Mouse (Mus musculus) ovary, postnatal 14 days (tissue): ENCODE measurements around the gene Prkar1a.

Experiments
- DNase-seq: peaks from one replicate; pipeline ENCODE4 v3.0.0; 2022; ENCODE audit warnings: low spot score

Prkar1a gene

DNA sequence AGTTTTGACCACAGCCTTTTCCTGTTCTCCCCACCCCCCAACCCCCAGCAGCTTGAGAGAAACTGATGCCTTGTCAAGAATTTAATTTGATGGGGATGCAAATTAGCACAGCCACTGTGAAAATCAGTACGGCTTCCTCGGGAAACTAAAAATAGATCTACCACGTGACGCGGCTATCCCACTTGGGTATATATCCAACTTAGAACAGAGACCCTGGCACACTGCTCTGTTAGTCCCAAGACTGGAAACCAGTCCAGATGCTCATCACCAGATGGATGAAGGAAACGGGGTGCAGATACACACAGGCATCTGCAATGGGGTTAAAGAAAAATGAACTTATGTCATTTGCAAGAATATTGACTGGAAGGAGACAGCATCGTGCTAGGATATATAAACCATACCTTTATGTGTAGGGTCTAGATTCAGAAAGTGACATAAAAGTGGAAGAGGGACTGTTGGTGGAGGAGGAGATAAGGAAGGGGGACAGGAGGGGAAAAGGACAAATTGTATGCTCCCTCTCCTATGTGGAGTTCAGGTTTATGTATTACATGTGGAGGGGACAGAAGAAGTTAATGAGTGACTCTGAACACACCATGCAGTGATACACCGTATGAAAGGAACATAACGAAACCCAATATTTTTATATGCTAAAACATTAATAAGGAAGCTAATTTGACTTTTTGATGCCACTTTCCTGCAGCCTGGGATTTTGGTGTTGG, 56.3 kb downstream of the Prkar1a start:
- no peak for DNase-seq

DNA sequence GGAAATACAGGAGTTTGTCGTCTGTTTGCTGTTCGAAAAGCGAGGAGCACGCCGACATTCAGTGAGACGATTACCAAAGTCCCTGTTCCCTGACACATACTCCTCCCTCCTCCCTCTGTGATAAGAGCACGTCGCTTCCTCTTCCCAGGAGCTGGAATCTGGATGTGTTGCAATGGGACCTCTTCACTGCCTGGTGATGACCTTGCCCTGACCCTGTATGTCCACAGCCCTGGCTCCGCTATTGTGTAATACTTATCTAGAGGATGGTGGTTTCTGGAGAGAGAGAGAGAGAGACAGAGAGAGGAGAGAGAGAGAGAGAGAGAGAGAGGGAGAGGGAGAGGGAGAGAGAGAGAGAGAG, 56.8 kb downstream of the Prkar1a start:
- no peak for DNase-seq

DNA sequence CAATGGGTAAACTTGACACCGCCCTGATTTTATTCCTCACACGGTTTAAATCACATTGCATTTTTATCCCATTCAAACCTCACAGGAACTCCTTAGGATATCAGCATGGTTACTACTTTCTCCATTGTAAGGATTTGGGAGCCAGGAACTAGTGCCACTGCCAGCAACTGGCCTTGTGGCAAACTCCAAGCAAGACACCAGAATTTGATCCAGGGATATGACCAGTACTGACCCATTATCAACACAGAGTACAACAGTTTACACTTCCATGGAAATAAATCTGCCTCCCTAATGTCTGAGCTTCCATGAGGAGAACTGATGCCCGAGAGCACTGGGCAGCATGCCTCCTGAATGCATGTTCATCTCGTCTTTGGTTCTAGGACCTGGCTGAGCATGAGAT, 57.4 kb downstream of the Prkar1a start:
- DNase-seq: no peak

DNA sequence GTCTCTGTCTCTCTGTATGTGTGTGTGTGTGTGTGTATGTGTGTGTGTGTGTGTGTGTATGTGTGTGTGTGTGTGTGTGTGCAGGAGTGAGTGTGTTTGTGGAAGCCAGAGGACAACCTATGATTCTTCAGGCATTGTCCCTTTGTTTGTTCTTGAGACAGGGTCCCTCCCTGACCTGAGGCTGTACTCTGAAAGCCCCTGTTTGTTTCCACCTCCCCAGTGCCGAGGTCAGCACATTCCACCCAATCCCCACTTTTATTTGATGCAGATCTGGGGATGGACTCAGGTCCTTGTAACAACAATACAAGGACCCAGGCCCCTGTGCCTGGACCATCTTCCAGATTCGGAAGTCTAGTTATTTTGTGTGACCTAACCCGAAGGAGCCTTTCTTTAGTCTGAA, 58.2 kb downstream of the Prkar1a start:
- no peak for DNase-seq

DNA sequence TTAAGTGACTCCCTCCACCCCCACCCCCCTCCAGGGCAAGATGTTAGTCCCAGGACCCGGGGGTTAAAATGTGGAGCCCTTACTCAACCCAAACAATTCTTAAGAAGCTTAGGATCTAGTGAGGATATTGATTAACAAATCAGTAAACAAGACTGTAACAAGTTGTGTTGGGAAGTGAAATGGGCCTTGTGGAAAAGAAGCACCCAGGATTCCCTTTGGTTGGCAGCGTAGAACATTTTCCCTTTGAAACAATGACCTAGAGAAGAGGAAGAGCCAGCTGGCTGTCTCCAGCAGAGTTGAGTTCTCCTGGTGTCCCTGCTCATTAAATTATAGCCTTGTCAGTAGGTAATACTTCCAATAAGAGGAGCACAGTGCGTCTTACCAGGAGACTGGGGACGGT, 59.6 kb downstream of the Prkar1a start:
- no peak for DNase-seq

DNA sequence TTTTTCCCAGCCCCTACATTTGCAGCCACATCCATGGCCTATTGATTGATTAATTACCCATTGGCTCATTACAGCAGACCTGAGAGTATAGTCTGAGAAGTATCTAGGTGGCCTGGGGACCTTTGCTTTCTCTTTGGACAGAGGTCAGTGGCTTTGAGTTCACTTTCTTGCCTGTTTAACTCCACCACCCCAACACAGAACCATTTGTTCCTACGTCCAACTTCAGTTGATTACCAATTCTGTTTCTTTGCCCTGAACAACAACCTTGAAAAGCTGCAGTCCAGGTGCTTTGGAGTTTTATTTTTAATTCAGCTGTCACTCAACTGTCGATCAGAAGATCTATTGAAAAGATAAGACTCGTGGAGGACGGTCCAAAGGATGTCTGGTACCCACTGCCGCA, 60.3 kb downstream of the Prkar1a start:
- no peak for DNase-seq

DNA sequence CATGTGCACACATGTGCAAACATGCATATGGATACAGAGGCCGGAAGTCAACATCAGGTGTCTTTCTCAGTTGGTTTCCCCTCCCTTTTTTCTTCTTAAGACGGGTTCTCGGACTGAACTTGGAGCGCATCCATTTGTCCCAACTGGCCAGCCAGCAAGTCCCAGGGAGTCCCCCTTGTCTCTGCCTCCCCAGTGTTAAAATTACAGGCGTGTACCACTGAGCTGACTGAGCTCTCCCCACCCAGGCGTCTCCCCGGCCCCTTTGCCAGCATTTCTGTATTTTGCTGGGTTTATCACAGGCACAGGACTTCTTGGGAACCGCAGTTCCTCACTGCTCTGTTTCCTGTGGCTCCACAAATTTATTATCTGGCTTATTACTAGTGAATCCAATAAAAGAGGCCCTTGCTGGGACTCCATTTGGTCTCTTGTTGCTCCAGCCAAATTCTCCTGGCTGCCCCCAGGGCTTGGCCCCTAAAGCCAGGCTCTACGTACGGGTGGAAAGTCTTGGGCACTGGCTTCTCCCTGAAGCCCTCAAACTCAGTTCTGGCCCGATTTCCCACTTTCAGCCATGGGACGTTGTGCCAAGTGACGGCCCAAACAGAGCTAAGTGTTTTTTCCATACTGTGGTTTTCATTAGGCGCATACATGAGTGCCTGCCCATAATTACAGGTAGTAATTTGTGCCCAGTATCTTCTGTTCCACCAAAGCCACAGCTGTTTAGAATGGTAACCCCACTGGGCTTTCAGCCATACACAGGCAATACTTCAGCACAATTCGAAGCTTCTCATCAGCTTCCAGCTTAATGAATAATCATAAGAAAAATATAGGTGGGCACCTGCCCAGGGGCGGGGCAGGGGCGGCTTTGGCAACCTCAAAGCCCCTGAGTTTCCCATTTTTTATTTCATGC, 65.4 kb downstream of the Prkar1a start:
- no peak for DNase-seq

DNA sequence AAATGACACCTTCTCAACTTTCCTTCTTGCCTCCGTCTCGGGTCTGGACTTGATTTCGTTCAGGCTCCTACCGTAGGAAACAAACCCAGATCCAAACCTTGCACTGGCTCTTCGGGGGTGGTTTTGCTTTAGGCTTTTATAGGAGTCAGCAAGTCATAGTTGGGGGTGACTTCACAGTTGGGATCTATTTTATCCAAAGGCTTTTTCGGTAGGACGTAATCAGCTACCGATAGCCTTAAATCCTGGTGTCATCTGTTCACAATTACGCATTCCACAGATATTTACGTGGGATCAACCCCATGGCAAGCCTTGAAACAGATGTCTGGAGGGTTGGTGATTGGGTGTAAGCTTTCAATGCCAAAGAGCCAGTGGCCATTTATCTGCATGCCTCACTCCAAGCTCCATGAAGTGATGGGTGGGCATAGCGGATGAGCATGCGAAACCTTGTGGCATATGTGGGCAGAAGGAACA, 66.1 kb downstream of the Prkar1a start:
- DNase-seq: no peak

DNA sequence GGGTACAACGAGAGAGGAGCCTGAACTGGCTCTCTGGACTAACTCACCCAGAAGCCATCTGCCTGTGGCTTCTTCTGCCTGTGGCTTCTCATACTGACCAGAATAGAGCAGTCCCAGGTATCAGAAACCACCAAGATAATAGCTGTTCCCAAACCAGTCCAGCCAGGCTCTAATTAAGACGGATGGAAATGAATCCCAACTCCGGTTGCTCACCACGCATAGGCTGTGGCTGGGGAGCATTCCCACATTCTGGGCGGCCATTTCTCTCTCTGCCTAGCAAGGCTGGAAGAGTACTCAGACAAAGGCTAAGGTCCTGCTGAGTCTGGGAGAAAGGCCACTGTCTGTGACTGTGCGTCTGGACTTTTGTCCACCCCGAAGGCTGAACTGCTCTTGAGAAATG, 67.8 kb downstream of the Prkar1a start:
- no peak for DNase-seq

DNA sequence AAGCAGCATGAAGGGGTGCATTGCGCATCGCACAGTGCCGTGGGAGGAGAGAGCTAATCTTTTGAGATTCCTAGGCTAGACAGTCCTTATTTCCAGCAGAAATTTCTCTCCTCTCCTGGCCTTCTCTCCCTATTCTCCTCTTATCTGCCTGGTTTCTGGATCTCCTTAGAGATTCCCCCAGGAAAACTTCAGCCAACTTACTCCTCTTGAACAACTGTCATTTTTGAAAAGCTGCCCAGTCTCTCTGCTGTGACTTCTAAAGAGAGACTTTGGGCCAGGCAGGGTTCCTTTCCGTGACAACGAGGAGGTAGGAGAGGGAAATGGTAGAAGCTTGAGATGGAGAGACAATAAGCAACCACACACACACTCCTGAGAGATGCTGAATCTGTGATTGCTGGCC, 68.2 kb downstream of the Prkar1a start:
- DNase-seq: no peak

DNA sequence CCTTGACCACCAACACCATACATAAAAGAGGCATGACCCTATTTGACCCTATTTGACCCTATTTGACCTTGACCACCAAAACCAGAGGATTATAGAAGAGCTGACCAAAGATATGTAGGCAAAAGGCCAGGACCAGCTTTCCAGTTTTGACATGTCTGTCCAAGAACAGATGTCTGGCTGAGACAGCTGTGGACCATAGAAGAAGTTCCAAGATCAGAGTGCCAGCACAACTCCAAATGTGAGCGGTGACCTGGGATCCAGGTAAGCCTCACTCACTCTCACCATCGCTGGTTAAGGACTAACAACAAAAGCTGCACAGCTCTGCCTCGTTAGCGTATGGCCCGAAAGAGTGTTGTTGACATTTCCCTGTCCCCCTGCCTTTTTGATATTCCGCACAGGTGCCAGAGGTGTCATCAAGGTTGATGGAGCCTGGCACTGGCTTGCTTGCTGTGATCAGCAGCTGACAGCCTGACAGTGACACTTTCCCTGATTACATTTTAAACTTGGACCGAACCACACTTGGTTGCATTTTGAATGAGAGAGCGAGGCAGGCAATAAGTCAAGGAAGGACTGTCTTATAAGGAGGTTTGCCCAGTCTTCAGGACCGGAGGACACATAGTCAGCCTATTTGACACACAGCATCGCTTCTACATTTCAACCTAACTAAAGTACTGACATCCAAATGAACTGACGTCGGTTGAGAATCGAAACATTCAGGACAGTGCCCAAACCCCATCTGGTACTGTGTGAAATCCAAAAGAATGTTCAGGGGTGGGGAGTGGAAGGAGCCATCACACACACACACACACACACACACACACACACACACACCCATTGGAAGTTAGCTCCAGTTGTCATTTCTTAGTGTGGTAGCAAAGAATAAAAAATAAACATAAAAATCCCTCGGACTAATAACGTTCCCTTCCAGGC, 69.0 kb downstream of the Prkar1a start:
- DNase-seq: no peak
